Mouse (Mus musculus) spleen, adult 12 weeks (tissue): ENCODE data around the gene Cacna1i.

Experiments used
- DNase-seq: peaks from one replicate; pipeline ENCODE4 v3.0.0; 2022; ENCODE audit warnings: low spot score

Gene Cacna1i

GRCm38 (mm10) chr15:80334766-80335165 is 47.7 kb downstream of the Cacna1i start:
- no peak for DNase-seq

GRCm38 (mm10) chr15:80335196-80335595 is 48.2 kb downstream of the Cacna1i start:
- no peak for DNase-seq

- peak; percentile 21 for DNase-seq
These were observed 53.3 kb downstream of the Cacna1i start for GRCm38 (mm10) chr15:80340348-80340747.

- no peak for DNase-seq
These were observed 55.4 kb downstream of the Cacna1i start for GRCm38 (mm10) chr15:80342394-80342793.

- no peak for DNase-seq
These were observed 56.0 kb downstream of the Cacna1i start for GRCm38 (mm10) chr15:80343031-80343430.

GRCm38 (mm10) chr15:80343731-80344130 is 56.7 kb downstream of the Cacna1i start:
- no peak for DNase-seq

GRCm38 (mm10) chr15:80346510-80346909 is 59.5 kb downstream of the Cacna1i start:
- DNase-seq, result no peak

- DNase-seq, result no peak
These were observed 63.4 kb downstream of the Cacna1i start for GRCm38 (mm10) chr15:80350431-80350830.

GRCm38 (mm10) chr15:80358798-80359197 is 71.8 kb downstream of the Cacna1i start:
- no peak for DNase-seq

- no peak for DNase-seq
These were observed 74.9 kb downstream of the Cacna1i start for GRCm38 (mm10) chr15:80361780-80362508.

- no peak for DNase-seq
These were observed 75.6 kb downstream of the Cacna1i start for GRCm38 (mm10) chr15:80362509-80363172.

GRCm38 (mm10) chr15:80363821-80364715 is 77.0 kb downstream of the Cacna1i start:
- DNase-seq, result no peak

GRCm38 (mm10) chr15:80366899-80367298 is 79.9 kb downstream of the Cacna1i start:
- no peak for DNase-seq

GRCm38 (mm10) chr15:80373219-80373964 is 86.4 kb downstream of the Cacna1i start:
- DNase-seq, result no peak

- DNase-seq, result no peak
These were observed 87.8 kb downstream of the Cacna1i start for GRCm38 (mm10) chr15:80374854-80375253.

- no peak for DNase-seq
These were observed 100.1 kb downstream of the Cacna1i start for GRCm38 (mm10) chr15:80387185-80387584.

GRCm38 (mm10) chr15:80391791-80392190 is 104.8 kb downstream of the Cacna1i start:
- DNase-seq, result no peak

- DNase-seq, result no peak
These were observed 108.0 kb downstream of the Cacna1i start for GRCm38 (mm10) chr15:80395035-80395434.

- DNase-seq, result no peak
These were observed 112.4 kb downstream of the Cacna1i start for GRCm38 (mm10) chr15:80399451-80399850.

GRCm38 (mm10) chr15:80401387-80401898 is 114.4 kb downstream of the Cacna1i start:
- no peak for DNase-seq

GRCm38 (mm10) chr15:80401980-80402379 is 114.9 kb downstream of the Cacna1i start:
- DNase-seq, result no peak

GRCm38 (mm10) chr15:80407873-80408272 is 120.8 kb downstream of the Cacna1i start:
- DNase-seq, result no peak
